Mouse (Mus musculus) liver, postnatal 0 days (tissue): Measurements from ENCODE around the gene Entpd4b.
"Not testable (repeated sequence)": the region's sequence is repeated elsewhere in the genome, so short reads cannot be mapped to it uniquely, and the experiment has no call there.

Experiments used
- CTCF ChIP-seq: sonication (generic); IDR thresholded peaks from 2 replicates; pipeline ENCODE4 v1.5.1; 2016; ENCODE audit warnings: antibody characterized with exemption, low read depth
- EP300 ChIP-seq: IDR thresholded peaks from 2 replicates; pipeline ENCODE4 v1.6.1; 2016; ENCODE audit warnings: antibody characterized with exemption, low read depth, mild to moderate bottlenecking

GRCm38 (mm10) chr14:69545052-69545451 lies 10.2 kb upstream of the Entpd4b start:
- not testable (repeated sequence) for TF ChIP-seq CTCF, EP300
